Mouse (Mus musculus) kidney, embryonic 14.5 days (tissue): ENCODE measurements around the gene Bola3. TPM values are rescaled to one million over a fixed set of nuclear protein-coding genes. Genes with fewer than 3 reads are reported as not detected.

ENCODE experiments used
- ATAC-seq: fragments of 200-750 bp; cut with Nextera tagmentation; 2 replicates; pipeline ENCODE4 v1.8.0; 2017; ENCODE audit warnings: moderate number of reproducible peaks, mild to moderate bottlenecking, moderate TSS enrichment, moderate library complexity; ENCODE audit not compliant: low FRiP score, low TSS enrichment
- H3K27ac ChIP-seq: fragments of 300-500 bp; sonication (generic); 2 replicates; pipeline ENCODE4 v1.5.1; 2014; ENCODE audit warnings: low read depth, mild to moderate bottlenecking, low read length, moderate library complexity, mixed read lengths
- H3K27me3 ChIP-seq: fragments of 300-500 bp; sonication (generic); 2 replicates; pipeline ENCODE4 v1.6.1; 2014; ENCODE audit warnings: mild to moderate bottlenecking, low read length; ENCODE audit not compliant: control insufficient read depth, insufficient read depth
- H3K36me3 ChIP-seq: fragments of 300-500 bp; sonication (generic); 2 replicates; pipeline ENCODE4 v1.6.1; 2014; ENCODE audit warnings: low read length, mixed read lengths; ENCODE audit not compliant: control insufficient read depth, insufficient read depth
- H3K4me1 ChIP-seq: fragments of 300-500 bp; sonication (generic); 2 replicates; pipeline ENCODE4 v1.6.1; 2014; ENCODE audit warnings: low read length, mixed read lengths; ENCODE audit not compliant: control insufficient read depth, insufficient read depth
- H3K4me2 ChIP-seq: fragments of 300-500 bp; sonication (generic); replicated peaks from 2 replicates; pipeline ENCODE4 v1.6.1; 2014; ENCODE audit warnings: low read depth, mild to moderate bottlenecking, low read length
- H3K4me3 ChIP-seq: fragments of 300-500 bp; sonication (generic); 2 replicates; pipeline ENCODE4 v1.5.1; 2014; ENCODE audit warnings: mild to moderate bottlenecking, low read length
- H3K9ac ChIP-seq: fragments of 300-500 bp; sonication (generic); 2 replicates; pipeline ENCODE4 v1.6.1; 2014; ENCODE audit warnings: low read depth, mild to moderate bottlenecking, low read length, moderate library complexity
- H3K9me3 ChIP-seq: fragments of 300-500 bp; sonication (generic); 2 replicates; pipeline ENCODE4 v1.6.1; 2016; ENCODE audit warnings: low read length; ENCODE audit not compliant: control insufficient read depth
- WGBS: fragments of 180-500 bp; shearing (Covaris S2); extraction: QIAGEN DNeasy Blood & Tissue Kit; methylation state at CpG from one replicate; pipeline ENCODE4 v1.1.7; 2014; 5-methylcytosine and 5-hydroxymethylcytosine counted together
- polyA plus RNA-seq: library from polyadenylated mRNA; unstranded; fragments of >200 nt; fragmentation: Nextera tagmentation; extraction: Ambion mirVana; gene quantifications from 2 replicates; pipeline ENCODE4 v1.2.1, GENCODE M21; 2014

The Bola3 gene
- 142 and 182 TPM in 2 replicates for polyA plus RNA-seq

- H3K27ac ChIP-seq = no peak within 1 kb of the TSS
- peak; percentile 63 for ATAC-seq
- H3K36me3 ChIP-seq = peaks cover 9% of the 10 kb centered on the region; the same call in 1 of the 2 replicates
- peak within 1 kb of the TSS; percentile 89 for H3K4me3 ChIP-seq
- peak within 1 kb of the TSS; percentile 86 for H3K9ac ChIP-seq
- H3K27me3 ChIP-seq = no peaks in the 10 kb centered on the region
- H3K4me1 ChIP-seq = peaks cover 7% of the 10 kb centered on the region; the same call in 1 of the 2 replicates
- WGBS = 29% methylated on average over 6 of the region's 6 CpGs
- peak within 1 kb of the TSS; percentile 80 for H3K4me2 ChIP-seq
- no peaks in the 10 kb centered on the region for H3K9me3 ChIP-seq
These were observed at the start of gene Bola3 for GRCm38 (mm10) chr6:83348873-83349272. TSS of gene Bola3 (plus strand) at chr6:83349147.

GRCm38 (mm10) chr6:83300447-83301229 lies 48.3 kb upstream of the Bola3 start:
- H3K4me2 ChIP-seq = no peak overlapping the region
- H3K9ac ChIP-seq = no peak overlapping the region
- 79% methylated on average over 7 of the region's 7 CpGs for WGBS
- no peak overlapping the region for H3K4me3 ChIP-seq
- no peaks in the 10 kb centered on the region for H3K9me3 ChIP-seq
- no peaks in the 10 kb centered on the region for H3K4me1 ChIP-seq
- no peaks in the 10 kb centered on the region for H3K27me3 ChIP-seq
- no peak for ATAC-seq
- H3K27ac ChIP-seq = no peak overlapping the region
- peaks cover 9% of the 10 kb centered on the region for H3K36me3 ChIP-seq

- no peak overlapping the region for H3K27ac ChIP-seq
- H3K36me3 ChIP-seq = peaks cover 16% of the 10 kb centered on the region
- no peak overlapping the region for H3K4me3 ChIP-seq
- H3K9ac ChIP-seq = no peak overlapping the region
- H3K4me2 ChIP-seq = no peak overlapping the region
- H3K4me1 ChIP-seq = no peaks in the 10 kb centered on the region
- 83% methylated on average over 2 of the region's 2 CpGs for whole genome bisulfite sequencing
- H3K27me3 ChIP-seq = no peaks in the 10 kb centered on the region
- ATAC-seq = no peak
- H3K9me3 ChIP-seq = no peaks in the 10 kb centered on the region
These were observed 47.7 kb upstream of the Bola3 start for GRCm38 (mm10) chr6:83301294-83301693.

- Histone ChIP-seq H3K27ac (no peak overlapping the region), H3K9ac (no peak overlapping the region), H3K4me2 (no peak overlapping the region), H3K36me3 (peaks cover 26% of the 10 kb centered on the region), H3K4me1 (no peaks in the 10 kb centered on the region), H3K4me3 (no peak overlapping the region), H3K9me3 (no peaks in the 10 kb centered on the region), H3K27me3 (no peaks in the 10 kb centered on the region)
- WGBS = 76% methylated on average over 5 of the region's 5 CpGs
- 0 out of 2 replicates have a peak, but pooled peaks have one; percentile 12 for ATAC-seq
These were observed 46.7 kb upstream of the Bola3 start for GRCm38 (mm10) chr6:83302264-83302663.

- Histone ChIP-seq H3K36me3 (peaks cover 67% of the 10 kb centered on the region), H3K9ac (no peak overlapping the region), H3K4me3 (no peak overlapping the region), H3K4me2 (no peak overlapping the region), H3K4me1 (no peaks in the 10 kb centered on the region), H3K9me3 (no peaks in the 10 kb centered on the region), H3K27me3 (no peaks in the 10 kb centered on the region), H3K27ac (no peak overlapping the region)
- no peak for ATAC-seq
- WGBS = 91% methylated on average over 7 of the region's 7 CpGs
These were observed 39.9 kb upstream of the Bola3 start for GRCm38 (mm10) chr6:83309017-83309416.

GRCm38 (mm10) chr6:83311206-83311605 lies 37.7 kb upstream of the Bola3 start:
- Histone ChIP-seq H3K36me3 (peaks cover 52% of the 10 kb centered on the region), H3K4me1 (peaks cover 4% of the 10 kb centered on the region; the same call in 1 of the 2 replicates), H3K9me3 (no peaks in the 10 kb centered on the region), H3K27ac (no peak overlapping the region), H3K4me2 (no peak overlapping the region), H3K4me3 (no peak overlapping the region), H3K27me3 (no peaks in the 10 kb centered on the region), H3K9ac (no peak overlapping the region)
- 92% methylated on average over 11 of the region's 11 CpGs for WGBS
- ATAC-seq = no peak

GRCm38 (mm10) chr6:83312021-83312420 lies 36.9 kb upstream of the Bola3 start:
- no peak overlapping the region for H3K27ac ChIP-seq
- no peak overlapping the region for H3K4me3 ChIP-seq
- 91% methylated on average over 7 of the region's 7 CpGs for WGBS
- no peak overlapping the region for H3K9ac ChIP-seq
- no peaks in the 10 kb centered on the region for H3K9me3 ChIP-seq
- no peak overlapping the region for H3K4me2 ChIP-seq
- peaks cover 11% of the 10 kb centered on the region; the same call in 1 of the 2 replicates for H3K4me1 ChIP-seq
- H3K36me3 ChIP-seq = peaks cover 44% of the 10 kb centered on the region
- no peak for ATAC-seq
- no peaks in the 10 kb centered on the region for H3K27me3 ChIP-seq

GRCm38 (mm10) chr6:83312514-83312913 lies 36.4 kb upstream of the Bola3 start:
- 92% methylated on average over 8 of the region's 8 CpGs for WGBS
- Histone ChIP-seq H3K27me3 (no peaks in the 10 kb centered on the region), H3K4me1 (peaks cover 11% of the 10 kb centered on the region; the same call in 1 of the 2 replicates), H3K4me2 (no peak overlapping the region), H3K9me3 (no peaks in the 10 kb centered on the region), H3K27ac (no peak overlapping the region), H3K4me3 (no peak overlapping the region), H3K36me3 (peaks cover 41% of the 10 kb centered on the region), H3K9ac (no peak overlapping the region)
- ATAC-seq = no peak

- Histone ChIP-seq H3K4me1 (peaks cover 11% of the 10 kb centered on the region; the same call in 1 of the 2 replicates), H3K9ac (no peak overlapping the region), H3K9me3 (no peaks in the 10 kb centered on the region), H3K27me3 (no peaks in the 10 kb centered on the region), H3K36me3 (peaks cover 26% of the 10 kb centered on the region), H3K27ac (no peak overlapping the region), H3K4me3 (no peak overlapping the region), H3K4me2 (peak overlapping the region; percentile 77; the same call in 1 of the 2 replicates)
- no peak for ATAC-seq
These were observed 33.7 kb upstream of the Bola3 start for GRCm38 (mm10) chr6:83315293-83315692.
